Mouse (Mus musculus): ENCODE results near the gene Myo1c. TPM values are rescaled to one million over a fixed set of nuclear protein-coding genes. Genes with fewer than 3 reads are reported as not detected.

The Myo1c gene
- polyA plus RNA-seq, 1 experiment from 2014 or later, result 13.6 TPM

DNA sequence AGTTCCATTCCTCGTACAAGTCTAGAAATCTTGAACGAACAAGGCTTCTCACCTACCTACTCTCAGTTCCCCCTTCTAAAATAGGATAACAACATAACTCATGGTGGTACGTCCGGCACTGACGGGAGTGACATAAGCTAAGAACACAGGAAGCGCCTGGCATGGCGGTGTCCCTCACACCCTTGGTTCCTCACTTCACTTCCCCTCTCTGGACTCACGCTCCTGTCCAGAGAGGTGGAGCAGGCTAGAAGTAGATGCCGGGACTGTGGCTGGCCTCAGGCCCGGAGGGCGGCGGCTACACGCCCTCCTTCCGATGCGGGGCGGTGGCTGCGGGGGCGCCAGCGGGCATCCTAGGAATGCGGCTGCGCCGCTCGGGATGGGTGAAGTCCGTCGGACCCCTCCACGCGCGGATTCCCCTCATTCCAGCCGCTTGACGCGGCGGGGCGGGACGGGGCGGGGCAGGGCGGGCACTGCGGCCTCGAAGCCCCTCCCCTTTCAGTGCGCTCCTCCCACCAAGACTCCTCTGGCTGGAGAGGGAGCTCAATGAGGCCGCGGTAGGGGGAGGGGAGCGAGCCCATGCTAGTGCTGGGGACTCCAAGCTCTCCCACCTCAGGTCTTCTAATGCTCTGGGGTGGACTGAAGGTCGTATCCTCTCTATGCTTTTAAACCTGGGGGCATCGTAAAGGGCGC is 3.6 kb downstream of the Myo1c start:
- Histone ChIP-seq H3K36me3 (ENCODE audit: control insufficient read depth, insufficient read depth, low read length) (no peaks in the 10 kb centered on the region), H3K9me3 (ENCODE audit: control insufficient read depth, low read length) (no peaks in the 10 kb centered on the region), H3K4me1 (ENCODE audit: control insufficient read depth, insufficient read depth, low read depth, low read length) (peaks cover 24% of the 10 kb centered on the region), H3K4me2 (ENCODE audit: low read length) (peak overlapping the region; percentile 86), H3K9ac (ENCODE audit: low read depth, low read length) (peak overlapping the region; percentile 68), H3K4me3 (ENCODE audit: low read length) (peak overlapping the region; percentile 50), H3K27ac (ENCODE audit: low read depth, low read length) (peak overlapping the region; percentile 51), H3K27me3 (replicated peaks; ENCODE audit: control insufficient read depth, insufficient read depth, low read length) (peaks cover 12% of the 10 kb centered on the region)
- peak; percentile 40 for ATAC-seq
- 2% methylated on average over 39 of the region's 45 CpGs for WGBS

DNA sequence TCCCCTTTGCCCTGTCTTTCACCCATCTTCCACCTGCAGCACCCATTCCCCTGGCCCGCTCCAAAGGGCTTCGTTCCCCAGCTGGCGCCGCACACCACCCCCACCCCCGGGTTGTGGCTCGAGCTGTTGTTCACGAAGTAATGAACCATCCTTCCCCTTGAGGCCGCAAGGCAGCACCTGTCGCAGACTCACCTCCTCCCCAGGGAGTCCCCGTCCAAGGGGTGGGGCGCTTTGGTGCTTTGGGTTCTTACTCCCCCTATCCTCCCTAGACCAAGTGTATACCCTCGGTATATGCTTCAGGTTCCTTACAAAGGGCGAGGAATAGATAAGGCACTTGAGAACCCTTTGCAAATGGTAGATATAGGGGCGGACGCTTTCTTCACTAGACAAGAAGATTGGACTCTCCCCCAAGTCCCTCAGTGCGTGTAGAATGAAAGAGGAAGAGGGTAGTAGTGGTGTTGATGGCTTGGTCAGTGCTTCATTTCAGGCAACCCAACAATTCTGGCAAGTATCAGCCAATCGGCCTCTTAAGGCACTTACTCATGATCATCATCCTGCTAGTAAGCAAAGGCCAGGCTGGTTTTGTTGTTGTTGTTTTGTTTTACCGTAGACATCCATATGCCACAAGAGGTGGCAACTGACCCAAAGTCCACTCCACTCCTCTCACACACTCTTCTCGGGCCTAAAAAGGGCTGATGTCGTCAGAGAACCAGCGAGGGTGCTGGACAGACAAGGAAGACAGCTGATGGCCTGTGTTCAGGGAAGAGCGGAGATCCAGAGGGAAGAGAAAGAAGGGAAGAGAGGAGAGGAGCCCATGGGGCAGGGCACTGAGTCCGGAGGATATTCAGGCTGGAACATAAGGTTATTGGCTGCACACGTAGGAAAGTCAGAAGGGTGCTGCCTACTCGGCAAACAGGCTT is 4.4 kb downstream of the Myo1c start:
- peak overlapping the region; percentile 86 for H3K4me2 ChIP-seq (ENCODE audit: low read length)
- H3K27me3 ChIP-seq (replicated peaks; ENCODE audit: control insufficient read depth, insufficient read depth, low read length), result peaks cover 12% of the 10 kb centered on the region
- no peaks in the 10 kb centered on the region for H3K36me3 ChIP-seq (ENCODE audit: control insufficient read depth, insufficient read depth, low read length)
- no peak overlapping the region; the same call in 1 of the 2 replicates for H3K27ac ChIP-seq (ENCODE audit: low read depth, low read length)
- H3K9ac ChIP-seq (ENCODE audit: low read depth, low read length), result peak overlapping the region; percentile 68
- WGBS, result 43% methylated on average over 25 of the region's 25 CpGs
- no peaks in the 10 kb centered on the region for H3K9me3 ChIP-seq (ENCODE audit: control insufficient read depth, low read length)
- peak overlapping the region; percentile 50 for H3K4me3 ChIP-seq (ENCODE audit: low read length)
- peaks cover 24% of the 10 kb centered on the region for H3K4me1 ChIP-seq (ENCODE audit: control insufficient read depth, insufficient read depth, low read depth, low read length)
- ATAC-seq, result no peak

DNA sequence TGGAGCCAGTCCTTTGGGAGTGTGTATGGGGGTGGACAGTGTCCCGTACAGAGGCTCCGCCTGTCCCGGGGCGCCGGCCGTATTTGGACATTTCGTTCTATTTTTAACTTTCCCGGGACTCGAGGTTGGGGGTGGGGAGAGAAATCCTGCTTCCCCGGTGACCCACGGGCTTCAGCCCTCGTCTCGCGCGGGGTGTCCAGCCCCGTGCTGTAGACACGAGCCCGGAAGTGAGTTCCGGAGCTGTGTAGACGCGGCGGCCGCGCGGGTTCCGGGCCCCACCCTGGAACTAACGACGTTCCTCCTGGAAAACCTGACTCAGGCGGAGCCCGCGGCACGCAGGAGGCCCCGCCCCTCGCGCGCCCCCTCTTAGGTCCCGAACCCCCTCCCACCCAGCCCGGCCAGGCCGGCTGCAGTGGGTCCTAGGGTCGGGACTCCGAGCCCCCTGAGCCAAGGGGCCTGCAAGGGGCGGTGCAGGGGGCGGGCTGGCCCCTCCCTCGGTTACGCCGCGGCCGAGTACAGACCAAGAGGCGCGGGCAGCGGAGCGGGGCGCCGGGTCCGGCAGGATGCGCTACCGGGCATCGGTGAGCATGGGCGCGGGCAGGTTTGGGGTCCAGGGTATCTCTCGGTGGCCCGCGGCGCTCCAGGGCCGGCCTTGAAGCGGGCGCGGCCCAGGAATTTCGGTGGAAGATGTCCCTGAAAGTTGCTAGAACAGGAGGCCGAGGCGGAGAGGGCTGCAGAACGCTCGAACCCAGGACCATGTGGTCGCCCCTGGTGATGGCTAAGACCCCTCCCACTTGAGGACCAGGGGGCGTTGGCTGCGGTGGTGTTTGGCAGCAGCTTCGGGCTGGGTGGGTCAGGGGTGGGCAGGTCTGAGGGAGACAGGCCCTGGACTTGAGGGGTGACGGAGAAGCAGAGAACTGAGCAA is 5.6 kb downstream of the Myo1c start:
- Histone ChIP-seq H3K4me3 (ENCODE audit: low read length) (peak overlapping the region; percentile 79), H3K9ac (ENCODE audit: low read depth, low read length) (peak overlapping the region; percentile 88), H3K27ac (ENCODE audit: low read depth, low read length) (peak overlapping the region; percentile 59), H3K36me3 (ENCODE audit: control insufficient read depth, insufficient read depth, low read length) (peaks cover 2% of the 10 kb centered on the region), H3K27me3 (replicated peaks; ENCODE audit: control insufficient read depth, insufficient read depth, low read length) (peaks cover 12% of the 10 kb centered on the region), H3K4me2 (ENCODE audit: low read length) (peak overlapping the region; percentile 100), H3K4me1 (ENCODE audit: control insufficient read depth, insufficient read depth, low read depth, low read length) (peaks cover 24% of the 10 kb centered on the region), H3K9me3 (ENCODE audit: control insufficient read depth, low read length) (no peaks in the 10 kb centered on the region)
- peak; percentile 43; the same call in 1 of the 2 replicates for ATAC-seq
- 2% methylated on average over 73 of the region's 78 CpGs for WGBS

DNA sequence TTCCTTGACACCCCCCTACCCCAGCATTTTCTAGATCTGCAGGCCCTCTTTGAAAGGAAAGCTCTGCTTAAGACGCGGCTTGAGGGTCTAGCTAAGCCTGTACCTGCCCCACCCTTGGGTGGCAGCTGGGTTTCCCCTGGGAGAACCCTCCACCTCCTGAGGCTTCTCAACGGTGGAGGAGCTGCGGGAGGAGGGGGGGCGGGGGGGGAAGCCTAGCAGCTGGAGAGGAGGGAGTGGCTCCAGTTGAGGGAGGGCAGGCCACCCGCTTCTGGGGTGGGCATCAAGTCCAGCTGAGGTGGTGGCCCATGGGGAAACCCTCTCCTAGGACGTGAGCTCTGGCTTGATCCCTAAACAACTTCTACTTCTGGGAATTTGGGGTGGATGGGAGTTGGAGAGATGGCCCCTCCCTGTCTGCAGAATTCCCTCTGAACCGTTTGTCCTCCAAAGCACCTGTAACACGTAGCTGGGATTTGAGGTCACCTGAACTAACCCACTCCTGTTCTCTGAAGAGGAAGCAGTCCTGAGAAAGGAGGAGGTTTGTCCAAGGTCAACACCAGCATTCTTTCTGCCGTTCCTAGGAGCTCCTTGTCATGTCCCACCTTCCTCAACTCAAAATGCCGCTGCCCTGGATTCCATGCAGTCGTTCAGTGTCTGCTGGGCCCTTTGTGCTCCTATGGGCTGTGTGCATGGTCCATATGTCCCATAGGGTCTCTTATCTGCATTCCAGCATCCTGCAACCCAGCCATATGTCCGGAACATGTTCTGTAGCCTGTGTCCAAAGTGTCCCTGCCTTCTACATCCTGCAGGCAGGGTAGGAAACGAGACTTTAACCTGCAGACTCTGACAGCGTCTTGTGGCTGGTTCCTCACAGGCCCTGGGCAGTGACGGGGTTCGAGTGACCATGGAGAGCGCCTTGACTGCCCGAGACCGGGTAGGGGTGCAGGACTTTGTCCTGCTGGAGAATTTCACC is 6.6 kb downstream of the Myo1c start:
- H3K27me3 ChIP-seq (replicated peaks; ENCODE audit: control insufficient read depth, insufficient read depth, low read length), result peaks cover 12% of the 10 kb centered on the region
- peak overlapping the region; percentile 79 for H3K4me3 ChIP-seq (ENCODE audit: low read length)
- 69% methylated on average over 19 of the region's 20 CpGs for WGBS
- no peak for ATAC-seq
- H3K36me3 ChIP-seq (ENCODE audit: control insufficient read depth, insufficient read depth, low read length), result peaks cover 10% of the 10 kb centered on the region
- H3K9me3 ChIP-seq (ENCODE audit: control insufficient read depth, low read length), result no peaks in the 10 kb centered on the region
- H3K27ac ChIP-seq (ENCODE audit: low read depth, low read length), result no peak overlapping the region
- H3K4me1 ChIP-seq (ENCODE audit: control insufficient read depth, insufficient read depth, low read depth, low read length), result peaks cover 24% of the 10 kb centered on the region
- peak overlapping the region; percentile 88 for H3K9ac ChIP-seq (ENCODE audit: low read depth, low read length)
- peak overlapping the region; percentile 100 for H3K4me2 ChIP-seq (ENCODE audit: low read length)

GRCm38 (mm10) chr11:75657841-75658240 is 7.5 kb downstream of the Myo1c start:
- no peak overlapping the region for H3K4me3 ChIP-seq (ENCODE audit: low read length)
- H3K9me3 ChIP-seq (ENCODE audit: control insufficient read depth, low read length), result no peaks in the 10 kb centered on the region
- H3K27ac ChIP-seq (ENCODE audit: low read depth, low read length), result no peak overlapping the region
- H3K4me2 ChIP-seq (ENCODE audit: low read length), result no peak overlapping the region
- H3K36me3 ChIP-seq (ENCODE audit: control insufficient read depth, insufficient read depth, low read length), result peaks cover 13% of the 10 kb centered on the region
- no peak for ATAC-seq
- peaks cover 19% of the 10 kb centered on the region for H3K4me1 ChIP-seq (ENCODE audit: control insufficient read depth, insufficient read depth, low read depth, low read length)
- peaks cover 12% of the 10 kb centered on the region for H3K27me3 ChIP-seq (replicated peaks; ENCODE audit: control insufficient read depth, insufficient read depth, low read length)
- H3K9ac ChIP-seq (ENCODE audit: low read depth, low read length), result no peak overlapping the region

- H3K4me2 ChIP-seq (ENCODE audit: low read length), result no peak overlapping the region
- no peak overlapping the region for H3K4me3 ChIP-seq (ENCODE audit: low read length)
- 94% methylated on average over 13 of the region's 13 CpGs for WGBS
- peaks cover 16% of the 10 kb centered on the region for H3K4me1 ChIP-seq (ENCODE audit: control insufficient read depth, insufficient read depth, low read depth, low read length)
- ATAC-seq, result no peak
- no peak overlapping the region for H3K27ac ChIP-seq (ENCODE audit: low read depth, low read length)
- H3K9ac ChIP-seq (ENCODE audit: low read depth, low read length), result no peak overlapping the region
- peaks cover 9% of the 10 kb centered on the region for H3K27me3 ChIP-seq (replicated peaks; ENCODE audit: control insufficient read depth, insufficient read depth, low read length)
- H3K9me3 ChIP-seq (ENCODE audit: control insufficient read depth, low read length), result no peaks in the 10 kb centered on the region
- H3K36me3 ChIP-seq (ENCODE audit: control insufficient read depth, insufficient read depth, low read length), result peaks cover 13% of the 10 kb centered on the region
Observed at GRCm38 (mm10) chr11:75658311-75658710, 8.0 kb downstream of the Myo1c start.

DNA sequence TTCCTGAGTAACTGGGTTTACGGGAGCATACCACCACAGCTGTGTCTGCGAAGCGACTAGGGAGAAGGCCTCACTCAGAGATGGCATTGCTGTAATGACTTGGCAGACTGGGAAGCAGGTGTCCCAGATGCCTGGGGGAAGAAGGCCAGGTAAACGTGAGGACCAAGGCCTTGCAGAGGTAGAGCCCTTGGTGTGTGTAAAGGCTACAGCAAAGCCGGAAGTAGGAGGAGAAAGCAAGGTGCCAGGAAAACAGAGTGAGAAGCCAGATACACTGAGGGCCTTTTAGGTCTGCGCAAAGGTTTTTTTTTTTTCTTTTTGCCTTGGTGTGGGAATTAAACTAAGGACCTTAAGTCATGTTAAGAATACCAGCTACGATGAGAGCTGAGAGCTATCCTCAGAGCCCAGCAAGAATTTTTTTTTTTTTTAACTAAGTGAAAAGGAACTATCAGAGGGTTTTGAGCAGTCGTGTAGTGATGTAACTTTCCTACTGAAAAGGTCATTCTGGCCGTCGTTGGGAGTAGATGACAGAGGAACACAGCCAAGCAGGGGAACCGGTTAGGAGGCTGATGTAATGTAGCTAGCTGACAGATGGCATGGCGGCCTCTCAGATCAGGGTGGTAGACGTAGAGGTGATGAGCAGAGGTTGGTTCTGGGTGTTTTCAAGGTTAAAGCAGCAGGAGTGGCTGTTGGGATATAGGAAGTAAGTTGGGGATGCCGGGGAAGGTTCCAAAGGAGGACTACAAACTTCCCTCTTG is 8.9 kb downstream of the Myo1c start:
- Histone ChIP-seq H3K27me3 (replicated peaks; ENCODE audit: control insufficient read depth, insufficient read depth, low read length) (peaks cover 8% of the 10 kb centered on the region), H3K36me3 (ENCODE audit: control insufficient read depth, insufficient read depth, low read length) (peaks cover 13% of the 10 kb centered on the region), H3K9me3 (ENCODE audit: control insufficient read depth, low read length) (no peaks in the 10 kb centered on the region), H3K4me3 (ENCODE audit: low read length) (no peak overlapping the region), H3K4me2 (ENCODE audit: low read length) (no peak overlapping the region), H3K27ac (ENCODE audit: low read depth, low read length) (no peak overlapping the region), H3K9ac (ENCODE audit: low read depth, low read length) (no peak overlapping the region), H3K4me1 (ENCODE audit: control insufficient read depth, insufficient read depth, low read depth, low read length) (peaks cover 8% of the 10 kb centered on the region)
- no peak for ATAC-seq
- 81% methylated on average over 14 of the region's 14 CpGs for WGBS
